Mouse (Mus musculus): ENCODE results near the gene Dnah6. TPM values are rescaled to one million over a fixed set of nuclear protein-coding genes. Genes with fewer than 3 reads are reported as not detected.

The Dnah6 gene
- polyA plus RNA-seq, 1 experiment from 2014 or later = 0.03 TPM

GRCm38 (mm10) chr6:73182987-73183386, 38.5 kb downstream of the Dnah6 start:
- WGBS (ENCODE audit: insufficient replicate concordance) = 38% methylated on average over 3 of the region's 3 CpGs
- no peak overlapping the region for H3K27ac ChIP-seq (ENCODE audit: low read depth, low read length)

GRCm38 (mm10) chr6:73182410-73182809, 39.0 kb downstream of the Dnah6 start:
- H3K36me3 ChIP-seq (ENCODE audit: control insufficient read depth, insufficient read depth, low read length) = no peaks in the 10 kb centered on the region
- no peak overlapping the region for H3K9ac ChIP-seq (ENCODE audit: low read depth, low read length)
- H3K4me1 ChIP-seq (ENCODE audit: control insufficient read depth, insufficient read depth, low read length) = no peaks in the 10 kb centered on the region
- H3K9me3 ChIP-seq (replicated peaks; ENCODE audit: control insufficient read depth, low read length) = no peaks in the 10 kb centered on the region
- WGBS (ENCODE audit: insufficient replicate concordance) = 36% methylated on average over 3 of the region's 3 CpGs
- no peak for ATAC-seq (replicated peaks; ENCODE audit: insufficient number of reproducible peaks, low FRiP score, low TSS enrichment)
- H3K4me3 ChIP-seq (ENCODE audit: low read depth, low read length) = no peak overlapping the region
- no peak overlapping the region for H3K27ac ChIP-seq (ENCODE audit: low read depth, low read length)
- no peaks in the 10 kb centered on the region for H3K27me3 ChIP-seq (ENCODE audit: control insufficient read depth, insufficient read depth, low read length)
- H3K4me2 ChIP-seq = no peak overlapping the region

More at GRCm38 (mm10) chr6:73182987-73183386, 38.5 kb downstream of the Dnah6 start:
- H3K36me3 ChIP-seq (ENCODE audit: control insufficient read depth, insufficient read depth, low read length) = no peaks in the 10 kb centered on the region
- no peak overlapping the region for H3K4me3 ChIP-seq (ENCODE audit: low read depth, low read length)
- H3K27me3 ChIP-seq (ENCODE audit: control insufficient read depth, insufficient read depth, low read length) = no peaks in the 10 kb centered on the region
- no peak overlapping the region for H3K4me2 ChIP-seq
- no peak overlapping the region for H3K9ac ChIP-seq (ENCODE audit: low read depth, low read length)
- H3K4me1 ChIP-seq (ENCODE audit: control insufficient read depth, insufficient read depth, low read length) = no peaks in the 10 kb centered on the region
- no peak for ATAC-seq (replicated peaks; ENCODE audit: insufficient number of reproducible peaks, low FRiP score, low TSS enrichment)
- no peaks in the 10 kb centered on the region for H3K9me3 ChIP-seq (replicated peaks; ENCODE audit: control insufficient read depth, low read length)

GRCm38 (mm10) chr6:73182006-73182405, 39.4 kb downstream of the Dnah6 start:
- no peak overlapping the region for H3K4me2 ChIP-seq
- WGBS (ENCODE audit: insufficient replicate concordance) = 71% methylated on average over 4 of the region's 4 CpGs
- H3K27ac ChIP-seq (ENCODE audit: low read depth, low read length) = no peak overlapping the region
- H3K27me3 ChIP-seq (ENCODE audit: control insufficient read depth, insufficient read depth, low read length) = no peaks in the 10 kb centered on the region
- H3K9ac ChIP-seq (ENCODE audit: low read depth, low read length) = no peak overlapping the region
- H3K4me3 ChIP-seq (ENCODE audit: low read depth, low read length) = no peak overlapping the region
- no peaks in the 10 kb centered on the region for H3K36me3 ChIP-seq (ENCODE audit: control insufficient read depth, insufficient read depth, low read length)
- no peaks in the 10 kb centered on the region for H3K9me3 ChIP-seq (replicated peaks; ENCODE audit: control insufficient read depth, low read length)
- no peaks in the 10 kb centered on the region for H3K4me1 ChIP-seq (ENCODE audit: control insufficient read depth, insufficient read depth, low read length)
- no peak for ATAC-seq (replicated peaks; ENCODE audit: insufficient number of reproducible peaks, low FRiP score, low TSS enrichment)

- H3K4me1 ChIP-seq (ENCODE audit: control insufficient read depth, insufficient read depth, low read length) = no peaks in the 10 kb centered on the region
- H3K36me3 ChIP-seq (ENCODE audit: control insufficient read depth, insufficient read depth, low read length) = no peaks in the 10 kb centered on the region
- H3K9ac ChIP-seq (ENCODE audit: low read depth, low read length) = no peak overlapping the region
- H3K9me3 ChIP-seq (replicated peaks; ENCODE audit: control insufficient read depth, low read length) = no peaks in the 10 kb centered on the region
- no peak overlapping the region for H3K4me2 ChIP-seq
- H3K4me3 ChIP-seq (ENCODE audit: low read depth, low read length) = no peak overlapping the region
- no peaks in the 10 kb centered on the region for H3K27me3 ChIP-seq (ENCODE audit: control insufficient read depth, insufficient read depth, low read length)
- 76% methylated on average over 3 of the region's 3 CpGs for WGBS (ENCODE audit: insufficient replicate concordance)
- no peak overlapping the region for H3K27ac ChIP-seq (ENCODE audit: low read depth, low read length)
- ATAC-seq (replicated peaks; ENCODE audit: insufficient number of reproducible peaks, low FRiP score, low TSS enrichment) = no peak
Measured at GRCm38 (mm10) chr6:73175156-73175555, 46.3 kb downstream of the Dnah6 start.

GRCm38 (mm10) chr6:73167230-73167629, 54.2 kb downstream of the Dnah6 start:
- H3K4me2 ChIP-seq = no peak overlapping the region
- H3K4me3 ChIP-seq (ENCODE audit: low read depth, low read length) = no peak overlapping the region
- no peaks in the 10 kb centered on the region for H3K36me3 ChIP-seq (ENCODE audit: control insufficient read depth, insufficient read depth, low read length)
- 71% methylated on average over 3 of the region's 3 CpGs for WGBS (ENCODE audit: insufficient replicate concordance)
- H3K27me3 ChIP-seq (ENCODE audit: control insufficient read depth, insufficient read depth, low read length) = no peaks in the 10 kb centered on the region
- H3K9ac ChIP-seq (ENCODE audit: low read depth, low read length) = no peak overlapping the region
- H3K4me1 ChIP-seq (ENCODE audit: control insufficient read depth, insufficient read depth, low read length) = no peaks in the 10 kb centered on the region
- H3K9me3 ChIP-seq (replicated peaks; ENCODE audit: control insufficient read depth, low read length) = no peaks in the 10 kb centered on the region
- ATAC-seq (replicated peaks; ENCODE audit: insufficient number of reproducible peaks, low FRiP score, low TSS enrichment) = no peak
- no peak overlapping the region for H3K27ac ChIP-seq (ENCODE audit: low read depth, low read length)

GRCm38 (mm10) chr6:73162958-73163357, 58.5 kb downstream of the Dnah6 start:
- H3K9ac ChIP-seq (ENCODE audit: low read depth, low read length) = no peak overlapping the region
- no peak for ATAC-seq (replicated peaks; ENCODE audit: insufficient number of reproducible peaks, low FRiP score, low TSS enrichment)
- H3K27ac ChIP-seq (ENCODE audit: low read depth, low read length) = no peak overlapping the region
- no peaks in the 10 kb centered on the region for H3K36me3 ChIP-seq (ENCODE audit: control insufficient read depth, insufficient read depth, low read length)
- no peaks in the 10 kb centered on the region for H3K9me3 ChIP-seq (replicated peaks; ENCODE audit: control insufficient read depth, low read length)
- no peaks in the 10 kb centered on the region for H3K27me3 ChIP-seq (ENCODE audit: control insufficient read depth, insufficient read depth, low read length)
- no peak overlapping the region for H3K4me3 ChIP-seq (ENCODE audit: low read depth, low read length)
- no peaks in the 10 kb centered on the region for H3K4me1 ChIP-seq (ENCODE audit: control insufficient read depth, insufficient read depth, low read length)
- 82% methylated on average over 1 of the region's 1 CpGs for WGBS (ENCODE audit: insufficient replicate concordance)
- H3K4me2 ChIP-seq = no peak overlapping the region

- no peaks in the 10 kb centered on the region for H3K27me3 ChIP-seq (ENCODE audit: control insufficient read depth, insufficient read depth, low read length)
- H3K4me3 ChIP-seq (ENCODE audit: low read depth, low read length) = no peak overlapping the region
- H3K36me3 ChIP-seq (ENCODE audit: control insufficient read depth, insufficient read depth, low read length) = no peaks in the 10 kb centered on the region
- ATAC-seq (replicated peaks; ENCODE audit: insufficient number of reproducible peaks, low FRiP score, low TSS enrichment) = no peak
- no peaks in the 10 kb centered on the region for H3K4me1 ChIP-seq (ENCODE audit: control insufficient read depth, insufficient read depth, low read length)
- no peaks in the 10 kb centered on the region for H3K9me3 ChIP-seq (replicated peaks; ENCODE audit: control insufficient read depth, low read length)
- H3K27ac ChIP-seq (ENCODE audit: low read depth, low read length) = no peak overlapping the region
- no peak overlapping the region for H3K4me2 ChIP-seq
- 78% methylated on average over 4 of the region's 4 CpGs for WGBS (ENCODE audit: insufficient replicate concordance)
- no peak overlapping the region for H3K9ac ChIP-seq (ENCODE audit: low read depth, low read length)
Measured at GRCm38 (mm10) chr6:73161338-73161737, 60.1 kb downstream of the Dnah6 start.

GRCm38 (mm10) chr6:73155455-73155854, 66.0 kb downstream of the Dnah6 start:
- Histone ChIP-seq H3K36me3 (ENCODE audit: control insufficient read depth, insufficient read depth, low read length) (no peaks in the 10 kb centered on the region), H3K4me1 (ENCODE audit: control insufficient read depth, insufficient read depth, low read length) (no peaks in the 10 kb centered on the region), H3K4me3 (ENCODE audit: low read depth, low read length) (no peak overlapping the region), H3K9ac (ENCODE audit: low read depth, low read length) (no peak overlapping the region), H3K9me3 (replicated peaks; ENCODE audit: control insufficient read depth, low read length) (no peaks in the 10 kb centered on the region), H3K27ac (ENCODE audit: low read depth, low read length) (no peak overlapping the region), H3K4me2 (no peak overlapping the region), H3K27me3 (ENCODE audit: control insufficient read depth, insufficient read depth, low read length) (no peaks in the 10 kb centered on the region)
- WGBS (ENCODE audit: insufficient replicate concordance) = 75% methylated on average over 2 of the region's 2 CpGs
- no peak for ATAC-seq (replicated peaks; ENCODE audit: insufficient number of reproducible peaks, low FRiP score, low TSS enrichment)

GRCm38 (mm10) chr6:73153675-73154074, 67.8 kb downstream of the Dnah6 start:
- Histone ChIP-seq H3K9ac (ENCODE audit: low read depth, low read length) (no peak overlapping the region), H3K4me2 (no peak overlapping the region), H3K36me3 (ENCODE audit: control insufficient read depth, insufficient read depth, low read length) (no peaks in the 10 kb centered on the region), H3K9me3 (replicated peaks; ENCODE audit: control insufficient read depth, low read length) (no peaks in the 10 kb centered on the region), H3K27me3 (ENCODE audit: control insufficient read depth, insufficient read depth, low read length) (no peaks in the 10 kb centered on the region), H3K4me3 (ENCODE audit: low read depth, low read length) (no peak overlapping the region), H3K4me1 (ENCODE audit: control insufficient read depth, insufficient read depth, low read length) (no peaks in the 10 kb centered on the region), H3K27ac (ENCODE audit: low read depth, low read length) (no peak overlapping the region)
- WGBS (ENCODE audit: insufficient replicate concordance) = 0% methylated on average over 1 of the region's 1 CpGs
- ATAC-seq (replicated peaks; ENCODE audit: insufficient number of reproducible peaks, low FRiP score, low TSS enrichment) = no peak
